Mouse (Mus musculus) spleen, postnatal 10 days (tissue): ENCODE measurements around the gene Gm42417.
A peak's percentile ranks its signal among the peaks of the same experiment; 100 is the strongest.

Experiments
- DNase-seq, 2 experiments: peaks; one replicate each; pipeline ENCODE4 v3.0.0; 2021 to 2022; ENCODE audit warnings: low spot score in 2 of 2

Gm42417 gene

DNA sequence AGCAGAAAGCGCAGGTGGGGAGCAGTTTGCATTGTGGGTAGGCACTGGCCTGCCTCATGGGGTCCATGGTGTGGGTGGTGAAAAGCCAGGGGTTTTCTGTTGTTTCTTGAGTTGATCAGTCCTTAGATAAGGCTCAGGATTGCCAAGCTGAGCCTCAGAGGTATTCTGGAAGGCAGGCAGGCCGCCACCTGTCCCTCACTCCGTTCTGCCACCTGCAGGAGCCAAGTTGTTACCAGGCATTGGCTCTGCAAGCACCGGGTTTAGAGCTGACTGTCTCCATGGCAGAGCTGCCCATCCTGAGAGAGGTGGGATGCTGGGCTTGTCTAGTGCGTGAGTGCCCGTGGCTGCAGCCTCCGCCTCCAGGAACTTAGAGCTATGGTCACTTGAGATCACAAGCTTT, 17.0 kb downstream of the Gm42417 start:
- no peak for DNase-seq

DNA sequence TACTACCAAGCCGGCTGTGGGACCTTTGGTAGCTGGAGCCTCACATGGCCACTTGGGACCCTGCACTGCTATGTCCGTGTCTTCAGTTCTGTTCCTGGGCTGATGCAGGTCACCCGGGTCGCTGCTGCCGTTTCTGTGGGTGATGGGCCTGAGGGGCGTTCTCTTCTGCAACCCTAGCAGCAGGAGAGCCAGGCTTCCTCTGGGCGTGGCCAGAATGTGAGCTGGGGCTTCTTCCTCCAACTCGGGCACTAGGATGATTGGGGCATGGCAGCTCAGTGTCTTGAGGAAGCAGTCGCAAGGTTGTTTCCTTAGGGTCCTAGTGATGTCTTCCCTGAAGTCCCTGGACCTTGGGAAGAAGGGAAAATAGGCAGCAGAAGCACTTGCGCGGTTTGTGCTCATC, 19.6 kb downstream of the Gm42417 start:
- no peak for DNase-seq

DNA sequence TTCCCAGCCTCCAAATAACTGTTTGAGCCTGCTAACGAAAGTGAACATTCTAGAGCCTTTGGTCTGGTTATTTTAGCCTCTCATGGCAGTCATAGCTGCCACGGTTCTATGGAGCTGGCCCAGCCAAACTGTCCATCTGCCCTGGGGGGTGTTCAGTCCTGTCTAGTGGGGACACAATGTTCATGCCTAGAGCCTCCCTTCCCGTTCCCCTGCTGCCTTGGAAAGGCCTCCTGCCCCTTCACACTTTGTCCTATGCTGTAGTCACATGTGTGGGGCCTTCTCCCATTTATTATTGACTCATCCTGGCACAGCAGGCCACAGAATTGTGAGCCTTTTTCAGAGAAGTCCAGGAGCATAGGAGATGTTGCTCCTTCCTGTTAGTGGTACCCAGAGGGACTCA, 21.0 kb downstream of the Gm42417 start:
- no peak for DNase-seq

DNA sequence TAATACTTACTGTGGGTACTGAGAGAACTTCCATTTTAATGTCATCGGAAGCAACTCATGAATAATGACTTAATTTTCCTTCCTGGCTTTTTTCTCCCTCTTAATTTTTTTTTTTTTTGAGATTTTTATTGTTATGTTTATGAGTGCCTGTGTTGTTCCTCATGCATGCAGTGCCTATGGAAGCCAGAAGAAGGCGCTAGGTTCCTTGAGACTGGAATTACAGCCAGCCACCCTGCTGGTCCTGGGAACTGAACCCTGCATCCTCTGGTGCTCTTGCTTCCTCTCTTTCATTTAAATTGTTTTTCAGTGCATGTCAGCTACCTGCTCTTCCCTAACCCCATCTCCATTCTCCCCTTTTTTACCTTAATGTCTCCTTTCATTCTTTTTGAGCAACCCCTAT, 25.5 kb downstream of the Gm42417 start:
- peak in 1 of 2 experiments; percentile 42 for DNase-seq

- no peak for DNase-seq
Observed at GRCm38 (mm10) chr1:36513310-36513709, 25.9 kb downstream of the Gm42417 start.

- DNase-seq = no peak
Observed at GRCm38 (mm10) chr1:36512966-36513280, 26.3 kb downstream of the Gm42417 start.

DNA sequence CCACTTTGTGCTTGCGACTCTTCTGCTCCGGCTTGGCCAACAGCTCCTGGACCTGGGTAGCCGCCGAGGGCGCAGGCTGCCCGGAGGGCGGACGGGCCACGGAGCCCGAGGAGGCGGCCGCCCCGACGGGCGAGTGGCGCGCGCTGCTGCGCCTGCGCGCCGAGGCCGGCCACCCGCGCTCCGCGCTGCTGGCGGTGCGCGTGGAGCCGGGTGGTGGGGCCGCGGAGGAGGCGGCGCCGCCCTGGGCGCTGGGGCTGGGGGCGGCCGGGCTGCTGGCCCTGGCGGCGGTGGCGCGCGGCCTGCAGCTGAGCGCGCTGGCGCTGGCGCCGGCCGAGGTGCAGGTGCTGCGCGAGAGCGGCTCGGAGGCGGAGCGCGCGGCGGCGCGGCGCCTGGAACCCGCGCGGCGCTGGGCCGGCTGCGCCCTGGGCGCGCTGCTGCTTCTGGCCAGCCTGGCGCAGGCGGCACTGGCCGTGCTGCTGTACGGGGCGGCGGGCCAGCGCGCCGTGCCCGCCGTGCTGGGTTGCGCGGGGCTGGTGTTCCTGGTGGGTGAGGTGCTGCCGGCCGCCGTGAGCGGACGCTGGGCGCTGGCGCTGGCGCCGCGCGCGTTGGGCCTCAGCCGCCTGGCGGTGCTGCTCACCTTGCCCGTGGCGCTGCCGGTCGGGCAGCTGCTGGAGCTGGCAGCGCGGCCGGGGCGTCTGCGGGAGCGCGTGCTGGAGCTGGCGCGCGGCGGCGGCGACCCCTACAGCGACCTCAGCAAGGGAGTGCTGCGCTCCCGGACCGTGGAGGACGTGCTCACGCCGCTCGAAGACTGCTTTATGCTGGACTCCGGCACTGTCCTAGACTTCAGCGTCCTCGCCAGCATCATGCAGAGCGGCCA, 26.9 kb downstream of the Gm42417 start:
- DNase-seq = peak; percentile 56 to 61

DNA sequence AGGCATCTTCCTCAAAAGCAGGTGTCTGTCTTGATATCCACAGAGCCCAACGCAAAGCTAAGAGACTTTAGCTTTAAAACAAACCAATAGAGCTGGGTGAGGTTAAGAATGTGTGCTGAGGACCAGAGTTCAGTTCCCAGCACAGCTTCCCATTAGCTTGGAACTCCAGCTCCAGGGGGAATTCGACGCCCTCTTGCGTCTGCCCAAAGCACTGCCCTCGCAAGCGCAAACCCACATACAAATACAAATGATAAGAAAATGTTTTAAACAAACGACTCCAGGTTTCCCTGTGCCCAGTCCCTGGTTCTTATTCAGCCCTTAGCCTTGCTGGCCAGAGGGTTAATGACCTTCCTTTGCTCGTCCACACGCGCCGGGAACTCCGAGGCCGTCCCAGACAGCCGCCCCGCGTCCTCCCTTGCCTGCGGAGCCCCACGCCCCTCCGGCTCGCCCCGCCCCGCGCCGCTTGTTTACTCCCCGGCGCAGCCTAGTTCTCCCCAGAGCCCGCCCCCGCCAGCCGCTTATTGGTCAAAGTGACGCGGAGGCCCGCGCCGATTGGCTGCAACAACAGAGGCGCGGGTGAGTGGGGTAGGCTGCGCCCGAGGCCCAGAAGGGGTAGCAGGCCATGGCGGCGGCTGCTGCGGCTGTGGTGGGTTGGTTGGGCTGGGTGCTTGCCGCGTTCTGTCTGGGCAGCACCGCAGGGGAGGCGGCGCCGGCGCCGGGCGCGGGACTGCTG, 27.8 kb downstream of the Gm42417 start, which contains the start of gene Cnnm3:
Gene Cnnm3, plus strand, starts transcription at position 579 of the 733 bp plus-strand sequence.
- peak; percentile 99 to 100 for DNase-seq

- DNase-seq = no peak
Observed at GRCm38 (mm10) chr1:36508238-36508637, 31.0 kb downstream of the Gm42417 start.

GRCm38 (mm10) chr1:36501261-36501660, 38.0 kb downstream of the Gm42417 start:
- peak; percentile 76 to 85 for DNase-seq

DNA sequence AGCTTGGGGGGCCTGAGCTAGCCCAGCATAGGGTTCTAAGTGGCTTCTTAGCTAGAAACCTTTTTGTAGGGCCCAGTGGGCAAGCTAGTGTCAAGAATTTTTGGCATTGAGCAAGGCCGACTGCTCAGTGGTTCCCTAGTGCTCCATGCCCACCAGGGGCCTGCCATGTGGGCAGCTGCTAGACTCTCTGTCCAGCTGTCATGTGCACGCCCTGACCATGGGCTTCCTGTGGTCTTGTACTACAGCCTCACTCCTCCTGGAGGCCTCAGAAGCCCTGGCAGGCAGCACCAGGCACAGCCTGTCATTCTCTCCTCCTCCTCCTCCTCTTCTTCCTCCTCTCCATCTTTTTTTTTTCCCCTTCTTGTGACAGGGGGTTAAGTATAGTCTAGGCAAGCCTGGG, 41.9 kb downstream of the Gm42417 start:
- no peak for DNase-seq

DNA sequence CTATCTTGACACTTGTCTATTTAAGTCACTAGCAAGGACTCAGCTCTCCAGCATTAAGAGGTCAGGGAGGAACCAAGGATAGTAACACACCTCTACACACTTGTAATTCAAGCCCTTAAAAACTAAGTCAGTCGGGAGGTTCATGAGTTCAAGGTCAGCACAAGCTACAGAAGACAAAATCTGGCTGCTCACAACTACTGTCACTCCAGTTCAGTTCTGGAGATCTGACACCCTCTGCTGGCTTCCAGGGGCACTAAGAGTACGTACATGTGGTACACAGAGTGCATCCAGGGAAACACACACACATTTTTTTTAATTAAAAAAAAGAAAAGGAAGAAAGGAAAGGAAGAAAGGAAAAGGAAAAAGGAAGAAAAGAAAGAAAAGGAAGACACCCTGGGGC, 42.5 kb downstream of the Gm42417 start:
- no peak for DNase-seq

DNA sequence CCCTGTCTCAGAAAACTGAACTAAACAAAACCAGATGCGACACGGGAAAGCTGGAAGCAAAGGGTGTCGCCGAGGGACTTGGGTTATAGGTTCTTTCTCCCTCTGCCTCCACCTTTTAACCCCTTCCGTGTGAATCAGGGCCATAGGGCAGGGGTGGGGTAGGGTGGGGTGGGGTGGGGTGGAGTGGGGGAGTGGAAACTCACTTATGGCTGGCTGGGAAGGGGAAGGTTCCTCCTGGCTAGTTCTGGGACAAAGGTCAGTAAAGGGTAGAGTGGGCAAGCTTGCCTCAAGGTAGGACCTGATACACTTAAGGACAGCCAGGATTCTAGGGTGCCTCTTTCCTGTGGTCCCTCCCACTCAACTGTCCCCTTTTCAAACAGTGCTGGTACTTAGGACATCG, 45.9 kb downstream of the Gm42417 start:
- DNase-seq = no peak

DNA sequence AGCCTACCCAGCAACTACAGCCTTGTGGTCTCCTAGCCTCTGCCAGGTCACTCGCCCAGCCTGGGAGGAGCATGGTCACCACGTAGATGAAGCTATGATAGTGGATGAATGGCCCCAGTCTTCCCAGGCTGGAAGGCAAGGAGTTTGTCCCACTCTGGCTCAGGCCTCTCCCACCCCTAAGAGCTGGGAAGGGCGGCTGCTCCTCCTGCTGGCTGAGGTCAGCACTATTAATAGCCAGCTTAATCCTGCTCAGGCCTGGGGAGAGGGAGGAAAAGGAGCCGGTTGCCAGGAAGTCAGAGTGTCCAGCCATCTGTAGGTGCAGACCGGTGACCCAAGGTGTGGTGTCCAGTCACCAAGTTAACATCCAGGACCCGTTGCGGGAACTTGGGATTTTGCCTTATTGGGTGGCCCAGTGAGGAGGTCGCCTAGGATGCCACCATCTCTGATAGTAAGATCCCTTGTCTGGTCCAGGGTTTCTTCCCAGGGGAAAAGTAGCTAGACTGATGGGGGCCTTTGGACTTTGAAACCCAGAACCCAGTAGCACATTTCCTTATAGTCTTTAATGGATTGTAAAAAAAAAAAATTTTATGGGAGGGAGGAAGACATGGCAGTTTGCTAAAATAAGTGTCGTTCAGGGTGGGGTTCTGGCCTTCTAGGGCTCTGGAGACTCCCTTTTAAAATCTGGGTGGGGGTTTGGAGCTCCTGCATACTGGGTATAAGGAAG, 46.7 kb downstream of the Gm42417 start:
- DNase-seq = no peak

- no peak for DNase-seq
Observed at GRCm38 (mm10) chr1:36489661-36490060, 49.6 kb downstream of the Gm42417 start.

DNA sequence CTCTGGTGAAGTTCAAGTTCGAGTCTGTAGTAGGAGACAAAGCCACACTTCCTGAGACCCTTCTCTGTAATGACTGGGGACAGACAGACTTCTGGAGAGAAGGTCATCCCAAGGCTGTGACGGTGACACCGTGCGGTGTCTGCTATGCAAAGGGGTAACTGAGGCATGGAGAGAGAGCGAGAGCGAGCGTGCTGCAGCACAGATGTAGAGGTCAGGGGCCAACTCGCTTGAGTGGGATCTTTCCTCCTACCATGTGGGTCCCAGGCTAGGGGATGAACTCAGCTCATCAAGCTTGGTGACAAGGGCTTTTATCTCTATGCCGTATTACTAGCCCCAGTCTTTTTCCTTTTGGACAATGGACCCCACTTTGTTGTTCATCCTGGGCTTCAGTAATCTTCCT, 52.1 kb downstream of the Gm42417 start:
- DNase-seq = no peak

DNA sequence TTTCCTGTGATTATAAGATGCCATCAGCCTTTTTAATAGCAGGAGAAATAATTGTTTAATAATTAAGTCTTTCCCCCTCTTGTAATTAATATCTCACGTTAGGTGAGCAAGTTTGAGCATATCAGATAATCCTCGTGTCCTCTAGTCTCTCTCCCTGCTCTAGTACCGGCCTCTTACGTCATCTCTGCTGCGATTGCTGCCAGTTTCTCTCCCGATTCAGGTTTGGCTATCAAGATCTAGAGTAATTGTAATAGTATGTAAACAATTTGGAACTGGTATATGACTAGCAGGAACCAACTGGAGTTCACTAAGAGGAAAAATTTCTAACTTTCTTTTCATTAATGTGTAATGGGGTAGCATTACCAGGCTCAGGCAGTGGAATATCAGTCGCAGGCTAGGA, 54.1 kb downstream of the Gm42417 start:
- DNase-seq = no peak

GRCm38 (mm10) chr1:36483825-36484224, 55.4 kb downstream of the Gm42417 start:
- DNase-seq = no peak
